Mouse (Mus musculus) G1E (cell line): Measurements from ENCODE around the gene Aimp2. TPM values are rescaled to one million over a fixed set of nuclear protein-coding genes. Genes with fewer than 3 reads are reported as not detected.

Experiments used
- ATAC-seq: 2 replicates; pipeline ENCODE4 v1.8.0; 2016; ENCODE audit warnings: mild to moderate bottlenecking; ENCODE audit not compliant: insufficient number of reproducible peaks, poor library complexity, low FRiP score, severe bottlenecking; ENCODE audit errors: extremely low read depth
- DNase-seq: peaks from one replicate; pipeline ENCODE4 v3.0.0; 2012; ENCODE audit warnings: low spot score
- H3K27me3 ChIP-seq: 2 replicates; pipeline ENCODE4 v1.6.1; 2012; ENCODE audit warnings: mild to moderate bottlenecking, low read length, inconsistent platforms; ENCODE audit not compliant: insufficient read depth
- H3K36me3 ChIP-seq: replicated peaks from 2 replicates; pipeline ENCODE3; 2012; ENCODE audit warnings: mild to moderate bottlenecking, inconsistent platforms
- H3K4me1 ChIP-seq: 2 replicates; pipeline ENCODE4 v1.6.1; 2012; ENCODE audit warnings: low read depth, low read length, inconsistent platforms, mixed read lengths; ENCODE audit not compliant: insufficient read depth
- H3K4me3 ChIP-seq: 2 replicates; pipeline ENCODE4 v1.5.1; 2012; ENCODE audit warnings: low read depth, mild to moderate bottlenecking, inconsistent platforms, low read length, moderate library complexity, mixed read lengths
- H3K9me3 ChIP-seq: replicated peaks from 2 replicates; pipeline ENCODE4 v1.6.1; 2012; ENCODE audit warnings: inconsistent platforms
- CTCF ChIP-seq: IDR thresholded peaks from 2 replicates; pipeline ENCODE4 v1.5.1; 2012; ENCODE audit warnings: low read depth, low read length, inconsistent platforms, mixed read lengths
- GATA1 ChIP-seq: IDR thresholded peaks from 2 replicates; pipeline ENCODE4 v1.6.1; 2012; ENCODE audit warnings: borderline replicate concordance, low read length, inconsistent platforms, mixed read lengths
- GATA2 ChIP-seq: IDR thresholded peaks from 2 replicates; pipeline ENCODE4 v1.6.1; 2012; ENCODE audit warnings: low read depth, low read length, inconsistent platforms, borderline replicate concordance
- POLR2AphosphoS5 ChIP-seq: IDR thresholded peaks from 2 replicates; pipeline ENCODE4 v1.6.1; 2012; ENCODE audit warnings: low read depth, low read length, inconsistent platforms; ENCODE audit not compliant: insufficient replicate concordance
- TAL1 ChIP-seq: conservative IDR thresholded peaks from 2 replicates; pipeline ENCODE4 v1.6.1; 2012; ENCODE audit warnings: low read depth, low read length, inconsistent platforms, mixed read lengths
- polyA plus RNA-seq: library from polyadenylated mRNA; stranded (reverse); fragments of >175 nt; gene quantifications from 2 replicates; pipeline ENCODE4 v1.2.3, GENCODE M21; 2012
- total RNA-seq, 2 experiments: library from RNA; stranded (forward) in 1 of 2; stranded (reverse) in 1 of 2; fragments of 200-1000 nt in 1 of 2; fragments of >200 nt in 1 of 2; fragmentation: Nextera tagmentation in 1 of 2; gene quantifications; 2 replicates each; pipeline ENCODE4 v1.2.3; 2014 to 2017

Aimp2 gene
- total and polyA plus RNA-seq, 3 experiments, result 48.3 to 91.3 (median 82.8) TPM

GRCm38 (mm10) chr5:143929291-143929690 is 19.6 kb upstream of the Aimp2 start:
- H3K36me3 ChIP-seq, result peaks cover 86% of the 10 kb centered on the region
- no peak for ATAC-seq

GRCm38 (mm10) chr5:143927875-143928274 is 18.2 kb upstream of the Aimp2 start, which contains the start of gene Gm42421:
TSS of gene Gm42421 (plus strand) at chr5:143928175.
- Histone ChIP-seq H3K4me1 (peaks cover 4% of the 10 kb centered on the region; the same call in 1 of the 2 replicates), H3K36me3 (peaks cover 95% of the 10 kb centered on the region), H3K9me3 (no peaks in the 10 kb centered on the region), H3K27me3 (no peaks in the 10 kb centered on the region), H3K4me3 (no peak within 1 kb of the TSS)
- no peak for TF ChIP-seq GATA1
- no peak for TF ChIP-seq TAL1
- TF ChIP-seq CTCF, result no peak
- TF ChIP-seq POLR2AphosphoS5, result no peak
- no peak for TF ChIP-seq GATA2
- ATAC-seq (no peak), DNase-seq (no peak)

More at GRCm38 (mm10) chr5:143929291-143929690, 19.6 kb upstream of the Aimp2 start:
- TF ChIP-seq CTCF (no peak), POLR2AphosphoS5 (no peak), GATA2 (no peak), TAL1 (no peak), GATA1 (no peak)
- no peaks in the 10 kb centered on the region for H3K27me3 ChIP-seq
- no peaks in the 10 kb centered on the region for H3K9me3 ChIP-seq
- H3K4me3 ChIP-seq, result no peak overlapping the region
- peaks cover 4% of the 10 kb centered on the region; the same call in 1 of the 2 replicates for H3K4me1 ChIP-seq
- no peak for DNase-seq

- no peaks in the 10 kb centered on the region for H3K27me3 ChIP-seq
- H3K4me3 ChIP-seq, result no peak overlapping the region
- peaks cover 4% of the 10 kb centered on the region; the same call in 1 of the 2 replicates for H3K4me1 ChIP-seq
- DNase-seq (no peak), ATAC-seq (no peak)
- peaks cover 93% of the 10 kb centered on the region for H3K36me3 ChIP-seq
- H3K9me3 ChIP-seq, result no peaks in the 10 kb centered on the region
- no peak for TF ChIP-seq GATA1
- no peak for TF ChIP-seq CTCF
- no peak for TF ChIP-seq POLR2AphosphoS5
- no peak for TF ChIP-seq TAL1
- TF ChIP-seq GATA2, result no peak
Measured at GRCm38 (mm10) chr5:143924781-143925452, 15.3 kb upstream of the Aimp2 start.

GRCm38 (mm10) chr5:143918120-143918519 is 8.5 kb upstream of the Aimp2 start:
- ATAC-seq, result no peak
- Histone ChIP-seq H3K27me3 (no peaks in the 10 kb centered on the region), H3K4me1 (no peaks in the 10 kb centered on the region), H3K4me3 (no peak overlapping the region), H3K9me3 (no peaks in the 10 kb centered on the region), H3K36me3 (peaks cover 85% of the 10 kb centered on the region)
- DNase-seq, result no peak
- no peak for TF ChIP-seq CTCF
- no peak for TF ChIP-seq GATA2
- TF ChIP-seq GATA1, result no peak
- TF ChIP-seq POLR2AphosphoS5, result no peak
- no peak for TF ChIP-seq TAL1

GRCm38 (mm10) chr5:143917418-143917817 is 7.8 kb upstream of the Aimp2 start:
- Histone ChIP-seq H3K9me3 (no peaks in the 10 kb centered on the region), H3K4me1 (peaks cover under 1% of the 10 kb centered on the region; the same call in 1 of the 2 replicates), H3K36me3 (peaks cover 83% of the 10 kb centered on the region), H3K4me3 (no peak overlapping the region), H3K27me3 (no peaks in the 10 kb centered on the region)
- no peak for TF ChIP-seq CTCF
- no peak for TF ChIP-seq TAL1
- TF ChIP-seq GATA2, result no peak
- no peak for TF ChIP-seq POLR2AphosphoS5
- TF ChIP-seq GATA1, result no peak
- peak; percentile 15 for DNase-seq
- peak; percentile 49 for ATAC-seq

GRCm38 (mm10) chr5:143916221-143916620 is 6.6 kb upstream of the Aimp2 start:
- Histone ChIP-seq H3K9me3 (no peaks in the 10 kb centered on the region), H3K27me3 (no peaks in the 10 kb centered on the region), H3K4me3 (no peak overlapping the region), H3K4me1 (peaks cover 4% of the 10 kb centered on the region), H3K36me3 (peaks cover 76% of the 10 kb centered on the region)
- TF ChIP-seq POLR2AphosphoS5 (no peak), GATA2 (no peak), TAL1 (no peak), CTCF (no peak), GATA1 (no peak)
- ATAC-seq (no peak), DNase-seq (no peak)
